Mouse (Mus musculus) forebrain, embryonic 12.5 days (tissue): ENCODE results near the gene Card14. TPM values are rescaled to one million over a fixed set of nuclear protein-coding genes. Genes with fewer than 3 reads are reported as not detected.
A peak's percentile ranks its signal among the peaks of the same experiment; 100 is the strongest.

Source experiments
- ATAC-seq: fragments of 200-750 bp; cut with Nextera tagmentation; 2 replicates; pipeline ENCODE4 v1.8.0; 2017; ENCODE audit warnings: moderate TSS enrichment; ENCODE audit not compliant: low FRiP score
- H3K27ac ChIP-seq: fragments of 300-500 bp; sonication (generic); 2 replicates; pipeline ENCODE4 v1.5.1; 2016; ENCODE audit warnings: mild to moderate bottlenecking
- H3K27me3 ChIP-seq: fragments of 300-500 bp; sonication (generic); 2 replicates; pipeline ENCODE4 v1.6.1; 2016; ENCODE audit warnings: mild to moderate bottlenecking
- H3K36me3 ChIP-seq: fragments of 300-500 bp; sonication (generic); replicated peaks from 2 replicates; pipeline ENCODE4 v1.6.1; 2016; ENCODE audit warnings: mild to moderate bottlenecking
- H3K4me1 ChIP-seq: fragments of 300-500 bp; sonication (generic); 2 replicates; pipeline ENCODE4 v1.6.1; 2016
- H3K4me2 ChIP-seq: fragments of 300-500 bp; sonication (generic); 2 replicates; pipeline ENCODE4 v1.6.1; 2016; ENCODE audit warnings: mild to moderate bottlenecking, moderate library complexity
- H3K4me3 ChIP-seq: fragments of 300-500 bp; sonication (generic); replicated peaks from 2 replicates; pipeline ENCODE4 v1.5.1; 2016; ENCODE audit warnings: mild to moderate bottlenecking
- H3K9ac ChIP-seq: fragments of 300-500 bp; sonication (generic); 2 replicates; pipeline ENCODE4 v1.6.1; 2016; ENCODE audit warnings: mild to moderate bottlenecking
- H3K9me3 ChIP-seq: fragments of 300-500 bp; sonication (generic); 2 replicates; pipeline ENCODE4 v1.6.1; 2016
- WGBS: fragments of 180-500 bp; shearing (Covaris S2); methylation state at CpG from one replicate; pipeline ENCODE4 v1.1.7; 2016; 5-methylcytosine and 5-hydroxymethylcytosine counted together
- microRNA counts: library from miRNA; unstranded; fragments of <30 nt; microRNA quantifications from one replicate; lab custom pipeline; 2017
- microRNA-seq: library from miRNA; unstranded; fragments of <30 nt; microRNA quantifications from one replicate; pipeline ENCODE4, GENCODE M21; 2017
- polyA plus RNA-seq: library from polyadenylated mRNA; unstranded; fragments of >200 nt; fragmentation: Nextera tagmentation; extraction: Ambion mirVana; gene quantifications from 2 replicates; pipeline ENCODE4 v1.2.1, GENCODE M21; 2016

The Card14 gene
- polyA plus RNA-seq, 1 experiment from 2014 or later = 0.06 TPM

- Histone ChIP-seq H3K9me3 (no peaks in the 10 kb centered on the region), H3K9ac (peak within 1 kb of the TSS; percentile 49), H3K27ac (no peak within 1 kb of the TSS), H3K4me2 (peak within 1 kb of the TSS; percentile 77), H3K27me3 (peaks cover 89% of the 10 kb centered on the region), H3K4me1 (peaks cover 39% of the 10 kb centered on the region), H3K4me3 (peak within 1 kb of the TSS; percentile 45), H3K36me3 (no peaks in the 10 kb centered on the region)
- WGBS = 2% methylated on average over 19 of the region's 19 CpGs
- ATAC-seq = peak; percentile 63; the same call in 1 of the 2 replicates
Observed at GRCm38 (mm10) chr11:119392800-119393482, 85.4 kb downstream of the Card14 start, which contains the start of gene Rnf213. Gene Rnf213, plus strand, starts transcription at chr11:119393100.

GRCm38 (mm10) chr11:119393483-119393804, 85.9 kb downstream of the Card14 start:
- Histone ChIP-seq H3K27ac (no peak overlapping the region), H3K27me3 (peaks cover 84% of the 10 kb centered on the region), H3K4me1 (peaks cover 39% of the 10 kb centered on the region), H3K9ac (peak overlapping the region; percentile 49), H3K4me3 (peak overlapping the region; percentile 45), H3K4me2 (peak overlapping the region; percentile 77), H3K9me3 (no peaks in the 10 kb centered on the region), H3K36me3 (no peaks in the 10 kb centered on the region)
- WGBS = 24% methylated on average over 7 of the region's 7 CpGs
- no peak for ATAC-seq

GRCm38 (mm10) chr11:119394210-119394609, 86.6 kb downstream of the Card14 start:
- H3K9me3 ChIP-seq = no peaks in the 10 kb centered on the region
- H3K27me3 ChIP-seq = peaks cover 76% of the 10 kb centered on the region
- no peak overlapping the region for H3K4me3 ChIP-seq
- H3K36me3 ChIP-seq = no peaks in the 10 kb centered on the region
- 37% methylated on average over 6 of the region's 6 CpGs for WGBS
- H3K27ac ChIP-seq = no peak overlapping the region
- ATAC-seq = no peak
- no peak overlapping the region for H3K4me2 ChIP-seq
- no peak overlapping the region for H3K9ac ChIP-seq
- peaks cover 39% of the 10 kb centered on the region for H3K4me1 ChIP-seq

MicroRNAs encoded within 50 kb of the gene (microRNA counts, 519-probe panel; counts per million panel counts)
- microRNA mmu-miR-1932 (lab: Ali Mortazavi, UCI) = not detected

Small RNA genes within 50 kb of the gene (microRNA-seq; reads per million reads assigned to microRNA genes)
- gene Mir1932 = not detected

Other genes starting within 250 kb of the Card14 start
- gene Cbx4, start 221.5 kb upstream of the Card14 start, polyA plus RNA-seq = 12.7 and 14.5 TPM in 2 replicates
- 28.0 and 28.1 TPM in 2 replicates for gene Tbc1d16, start 79.3 kb upstream of the Card14 start, polyA plus RNA-seq
- 20.7 TPM in 2 replicates for gene Ccdc40, start 79.2 kb upstream of the Card14 start, polyA plus RNA-seq
- 31.6 and 33.3 TPM in 2 replicates for gene Gaa, start 39.9 kb upstream of the Card14 start, polyA plus RNA-seq
- 366 and 368 TPM in 2 replicates for gene Eif4a3, start 7.7 kb upstream of the Card14 start, polyA plus RNA-seq
- gene Sgsh, start 47.8 kb downstream of the Card14 start, polyA plus RNA-seq = 4.4 and 6.2 TPM in 2 replicates
- gene Slc26a11, start 47.8 kb downstream of the Card14 start, polyA plus RNA-seq = 5.1 and 6.3 TPM in 2 replicates
- gene Rnf213, start 85.3 kb downstream of the Card14 start, polyA plus RNA-seq = 1.9 and 2.0 TPM in 2 replicates
- gene Endov, start 183.6 kb downstream of the Card14 start, polyA plus RNA-seq = 23.1 and 23.5 TPM in 2 replicates
- gene Nptx1, start 240.0 kb downstream of the Card14 start, polyA plus RNA-seq = 4.0 and 4.8 TPM in 2 replicates